Mouse (Mus musculus) stomach, postnatal 0 days (tissue): ENCODE measurements around the gene Hcrt.

Experiments used
- CTCF ChIP-seq: IDR thresholded peaks from 2 replicates; pipeline ENCODE4 v1.5.1; 2016; ENCODE audit warnings: antibody characterized with exemption, low read depth, mild to moderate bottlenecking, moderate library complexity
- EP300 ChIP-seq: optimal IDR thresholded peaks from 2 replicates; pipeline ENCODE3; 2016; ENCODE audit warnings: antibody characterized with exemption

DNA sequence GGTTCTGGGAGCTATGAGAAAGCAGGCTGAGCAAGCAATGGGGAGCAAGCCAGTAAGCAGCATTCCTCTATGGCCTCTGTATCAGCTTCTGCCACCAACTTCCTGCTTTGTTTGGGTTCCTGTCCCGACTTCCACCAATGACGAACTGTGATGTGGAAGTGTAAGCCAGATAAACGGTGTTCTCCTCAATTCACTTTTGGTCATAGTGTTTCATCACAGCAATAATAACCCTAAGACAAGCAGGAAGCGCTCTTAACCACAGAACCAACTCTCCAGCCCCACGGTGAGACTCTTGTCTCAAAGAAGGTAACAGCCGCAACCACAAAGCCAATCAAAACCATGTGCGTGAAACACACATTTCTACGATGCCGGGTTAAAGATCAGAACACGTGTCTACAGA, 41.7 kb upstream of the Hcrt start:
- TF ChIP-seq CTCF = no peak
- no peak for TF ChIP-seq EP300
